Mouse (Mus musculus): ENCODE measurements around the gene Sox1.

The Sox1 gene

GRCm38 (mm10) chr8:12395071-12396031 lies at the start of gene Sox1:
Gene Sox1 (plus strand): TSS chr8:12395295.
- DNase-seq (ENCODE audit: low read depth): no peak

- no peak for DNase-seq (ENCODE audit: low read depth)
These were observed 49.2 kb upstream of the Sox1 start for GRCm38 (mm10) chr8:12345881-12346280.

GRCm38 (mm10) chr8:12346870-12347269 lies 48.2 kb upstream of the Sox1 start:
- no peak for DNase-seq (ENCODE audit: low read depth)

GRCm38 (mm10) chr8:12348306-12348705 lies 46.8 kb upstream of the Sox1 start:
- DNase-seq (ENCODE audit: low read depth): no peak

GRCm38 (mm10) chr8:12349591-12349990 lies 45.5 kb upstream of the Sox1 start:
- DNase-seq (ENCODE audit: low read depth): no peak

- no peak for DNase-seq (ENCODE audit: low read depth)
These were observed 44.0 kb upstream of the Sox1 start for GRCm38 (mm10) chr8:12351121-12351520.

GRCm38 (mm10) chr8:12354406-12355025 lies 40.6 kb upstream of the Sox1 start:
- DNase-seq (ENCODE audit: low read depth): no peak

GRCm38 (mm10) chr8:12368161-12368560 lies 26.9 kb upstream of the Sox1 start:
- DNase-seq (ENCODE audit: low read depth): no peak

GRCm38 (mm10) chr8:12368856-12369255 lies 26.2 kb upstream of the Sox1 start:
- DNase-seq (ENCODE audit: low read depth): no peak

- DNase-seq (ENCODE audit: low read depth): no peak
These were observed 14.0 kb upstream of the Sox1 start for GRCm38 (mm10) chr8:12381111-12381510.

GRCm38 (mm10) chr8:12382707-12383561 lies 12.2 kb upstream of the Sox1 start:
- DNase-seq (ENCODE audit: low read depth): no peak

GRCm38 (mm10) chr8:12383979-12384890 lies 10.9 kb upstream of the Sox1 start:
- no peak for DNase-seq (ENCODE audit: low read depth)

- no peak for DNase-seq (ENCODE audit: low read depth)
These were observed 10.0 kb upstream of the Sox1 start for GRCm38 (mm10) chr8:12384996-12385685.

GRCm38 (mm10) chr8:12385686-12386488 lies 9.2 kb upstream of the Sox1 start:
- no peak for DNase-seq (ENCODE audit: low read depth)

- DNase-seq (ENCODE audit: low read depth): no peak
These were observed 8.4 kb upstream of the Sox1 start for GRCm38 (mm10) chr8:12386530-12387222.

GRCm38 (mm10) chr8:12387223-12387860 lies 7.8 kb upstream of the Sox1 start:
- DNase-seq (ENCODE audit: low read depth): no peak

- DNase-seq (ENCODE audit: low read depth): no peak
These were observed 7.2 kb upstream of the Sox1 start for GRCm38 (mm10) chr8:12387901-12388300.

GRCm38 (mm10) chr8:12388390-12389115 lies 6.5 kb upstream of the Sox1 start:
- no peak for DNase-seq (ENCODE audit: low read depth)
